Mouse (Mus musculus): Measurements from ENCODE around the gene Vps11.

- TF ChIP-seq CTCF (IDR thresholded peaks at IDR 0.05) (no peak), EP300 (IDR thresholded peaks at IDR 0.05) (no peak)
Measured at GRCm38 (mm10) chr9:44341487-44341886, 20.0 kb downstream of the Vps11 start.

Data from lung, postnatal 0 days (tissue).